Mouse (Mus musculus) MEL (cell line): ENCODE measurements around the gene Tff3. TPM values are rescaled to one million over a fixed set of nuclear protein-coding genes. Genes with fewer than 3 reads are reported as not detected.

Source experiments
- DNase-seq: peaks from one replicate; pipeline ENCODE4 v3.0.0; 2011; ENCODE audit warnings: low read depth, low spot score
- H3K27ac ChIP-seq: 2 replicates; pipeline ENCODE4 v1.5.1; 2012; ENCODE audit warnings: low read depth, mild to moderate bottlenecking, control low read depth, low read length, moderate library complexity; ENCODE audit not compliant: control insufficient read depth
- H3K27me3 ChIP-seq, 2 experiments: fragments of 150-350 bp in 1 of 2; sonication (generic) in 1 of 2; 2 replicates each; pipeline ENCODE4 v1.6.1; 2012; ENCODE audit warnings: low read length in 2 of 2, mild to moderate bottlenecking in 2 of 2, improper control_type of control experiment in 1 of 2, moderate library complexity in 1 of 2; ENCODE audit not compliant: insufficient read depth in 2 of 2, control insufficient read depth in 1 of 2
- H3K36me3 ChIP-seq, 2 experiments: 2 replicates each; pipeline ENCODE4 v1.6.1; 2012 to 2014; ENCODE audit warnings: low read length in 2 of 2, improper control_type of control experiment in 1 of 2, inconsistent platforms in 1 of 2, mild to moderate bottlenecking in 1 of 2; ENCODE audit not compliant: insufficient read depth in 2 of 2, control insufficient read depth in 1 of 2
- H3K4me1 ChIP-seq, 2 experiments: fragments of 150-350 bp in 1 of 2; sonication (generic) in 1 of 2; 2 replicates each; pipeline ENCODE4 v1.6.1; 2012; ENCODE audit warnings: low read length in 2 of 2, improper control_type of control experiment in 1 of 2, mild to moderate bottlenecking in 1 of 2; ENCODE audit not compliant: insufficient read depth in 2 of 2, control insufficient read depth in 1 of 2
- H3K4me3 ChIP-seq, 2 experiments: fragments of 150-350 bp in 1 of 2; sonication (generic) in 1 of 2; 2 replicates each; pipeline ENCODE4 v1.5.1; 2012; ENCODE audit warnings: low read depth in 2 of 2, low read length in 2 of 2, mild to moderate bottlenecking in 2 of 2, moderate library complexity in 2 of 2, control low read depth in 1 of 2, improper control_type of control experiment in 1 of 2; ENCODE audit not compliant: control insufficient read depth in 1 of 2, insufficient read depth in 1 of 2
- H3K79me2 ChIP-seq: 2 replicates; pipeline ENCODE4 v1.6.1; 2012; ENCODE audit warnings: mild to moderate bottlenecking, low read length, moderate library complexity; ENCODE audit not compliant: control insufficient read depth, poor library complexity, insufficient read depth
- H3K9ac ChIP-seq: 2 replicates; pipeline ENCODE4 v1.6.1; 2012; ENCODE audit warnings: low read depth, mild to moderate bottlenecking, control low read depth, low read length, moderate library complexity; ENCODE audit not compliant: control insufficient read depth, poor library complexity, severe bottlenecking
- H3K9me3 ChIP-seq: fragments of 150-350 bp; sonication (generic); replicated peaks from 2 replicates; pipeline ENCODE4 v1.6.1; 2012; ENCODE audit warnings: mild to moderate bottlenecking, low read length, improper control_type of control experiment, moderate library complexity; ENCODE audit not compliant: insufficient read depth
- CTCF ChIP-seq, 3 experiments: IDR thresholded peaks in 2 of 3; conservative IDR thresholded peaks in 1 of 3; 2 replicates each; pipeline ENCODE4 v1.5.1; 2011 to 2012; ENCODE audit warnings: low read length in 3 of 3, low read depth in 2 of 3, mild to moderate bottlenecking in 2 of 3, improper control_type of control experiment in 1 of 3, inconsistent platforms in 1 of 3, mixed read lengths in 1 of 3, moderate library complexity in 1 of 3; ENCODE audit not compliant: control insufficient read depth in 1 of 3, insufficient read depth in 1 of 3, poor library complexity in 1 of 3, severe bottlenecking in 1 of 3
- ETS1 ChIP-seq: IDR thresholded peaks from 2 replicates; pipeline ENCODE4 v1.6.1; 2012; ENCODE audit warnings: low read depth, mild to moderate bottlenecking, inconsistent platforms, low read length, improper control_type of control experiment, moderate library complexity
- GABPA ChIP-seq: IDR thresholded peaks from 2 replicates; pipeline ENCODE4 v1.6.1; 2012; ENCODE audit warnings: low read depth, mild to moderate bottlenecking, inconsistent platforms, low read length, improper control_type of control experiment, moderate library complexity
- GATA1 ChIP-seq: IDR thresholded peaks from 2 replicates; pipeline ENCODE4 v1.6.1; 2011; ENCODE audit warnings: low read depth, low read length, improper control_type of control experiment
- JUND ChIP-seq: IDR thresholded peaks from 2 replicates; pipeline ENCODE4 v1.6.1; 2011; ENCODE audit warnings: low read depth, mild to moderate bottlenecking, improper control_type of control experiment, low read length
- MXI1 ChIP-seq: IDR thresholded peaks from 2 replicates; pipeline ENCODE4 v1.6.1; 2011; ENCODE audit warnings: mild to moderate bottlenecking, low read depth, low read length, improper control_type of control experiment
- MYB ChIP-seq: IDR thresholded peaks from 2 replicates; pipeline ENCODE4 v1.6.1; 2011; ENCODE audit warnings: mild to moderate bottlenecking, low read depth, low read length, improper control_type of control experiment
- NELFE ChIP-seq: IDR thresholded peaks from 2 replicates; pipeline ENCODE4 v1.6.1; 2011; ENCODE audit warnings: low read depth, low read length, improper control_type of control experiment
- POLR2AphosphoS2 ChIP-seq: IDR thresholded peaks from 2 replicates; pipeline ENCODE4 v1.6.1; 2011; ENCODE audit warnings: low read length, improper control_type of control experiment
- POLR2AphosphoS5 ChIP-seq: IDR thresholded peaks from 2 replicates; pipeline ENCODE4 v1.6.1; 2012; ENCODE audit warnings: low read depth, borderline replicate concordance, mild to moderate bottlenecking, inconsistent platforms, low read length, moderate library complexity, mixed read lengths
- RAD21 ChIP-seq: IDR thresholded peaks from 2 replicates; pipeline ENCODE4 v1.6.1; 2011; ENCODE audit warnings: mild to moderate bottlenecking, low read depth, low read length, improper control_type of control experiment
- SIN3A ChIP-seq: IDR thresholded peaks from 2 replicates; pipeline ENCODE4 v1.6.1; 2012; ENCODE audit warnings: low read length, improper control_type of control experiment, inconsistent platforms
- SMC3 ChIP-seq: IDR thresholded peaks from 2 replicates; pipeline ENCODE4 v1.6.1; 2011; ENCODE audit warnings: low read depth, low read length, improper control_type of control experiment
- TBP ChIP-seq: IDR thresholded peaks from 2 replicates; pipeline ENCODE4 v1.8.0; 2011; ENCODE audit warnings: low read depth, low read length, improper control_type of control experiment
- TCF12 ChIP-seq: IDR thresholded peaks from 2 replicates; pipeline ENCODE4 v1.6.1; 2014; ENCODE audit warnings: low read depth, mild to moderate bottlenecking, inconsistent platforms, low read length, improper control_type of control experiment, moderate library complexity
- UBTF ChIP-seq: IDR thresholded peaks from 2 replicates; pipeline ENCODE4 v1.6.1; 2012; ENCODE audit warnings: low read depth, mild to moderate bottlenecking, inconsistent platforms, low read length, improper control_type of control experiment, moderate library complexity, borderline replicate concordance; ENCODE audit not compliant: insufficient read depth
- ZKSCAN1 ChIP-seq: IDR thresholded peaks from 2 replicates; pipeline ENCODE4 v1.6.1; 2012; ENCODE audit warnings: low read depth, mild to moderate bottlenecking, inconsistent platforms, low read length, improper control_type of control experiment, moderate library complexity
- ZMIZ1 ChIP-seq: IDR thresholded peaks from 2 replicates; pipeline ENCODE4 v1.6.1; 2012; ENCODE audit warnings: low read depth, mild to moderate bottlenecking, inconsistent platforms, low read length, improper control_type of control experiment, moderate library complexity
- polyA plus RNA-seq, 2 experiments: library from polyadenylated mRNA; stranded (reverse) in 1 of 2; unstranded in 1 of 2; fragments of >175 nt in 1 of 2; fragments of >200 nt in 1 of 2; gene quantifications; 2 replicates each; pipeline versions ENCODE4 v1.2.1 to v1.2.4; 2012; ENCODE audit warnings: low replicate concordance in 2 of 2, low read depth in 1 of 2; ENCODE audit not compliant: insufficient read length in 2 of 2, insufficient read depth in 1 of 2, missing spikeins in 1 of 2
- total RNA-seq: library from RNA; depleted of rRNA; stranded (reverse); fragments of 300-350 nt; gene quantifications from 2 replicates; pipeline ENCODE4 v1.2.3, GENCODE M21; 2012

Gene Tff3
- total and polyA plus RNA-seq, 3 experiments: not detected

DNA sequence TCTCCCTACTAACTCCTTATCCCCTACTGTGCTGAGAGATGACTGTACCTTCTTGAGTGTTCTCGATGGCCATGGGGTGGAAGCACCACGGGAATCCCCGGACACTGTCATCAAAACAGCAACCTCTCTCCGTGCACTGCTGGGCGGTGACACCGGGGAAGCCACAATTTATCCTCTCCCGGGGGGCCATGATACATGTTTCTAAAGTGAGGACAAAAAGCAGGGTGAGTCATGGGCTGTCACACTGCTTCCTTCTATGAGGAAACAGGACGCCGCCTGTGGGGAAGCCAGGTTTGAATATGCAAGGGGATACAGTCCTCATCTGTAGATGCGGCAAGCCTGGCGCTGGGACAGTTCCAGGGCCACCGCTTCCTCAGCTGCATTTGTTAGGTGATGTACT lies 33.2 kb upstream of the Tff3 start:
- no peaks in the 10 kb centered on the region for H3K4me1 ChIP-seq
- peaks cover 0 to 4% of the 10 kb centered on the region in 2 experiments; a peak in 2 of 4 replicates for H3K27me3 ChIP-seq
- no peaks in the 10 kb centered on the region for H3K79me2 ChIP-seq
- no peaks in the 10 kb centered on the region for H3K36me3 ChIP-seq
- no peaks in the 10 kb centered on the region for H3K9me3 ChIP-seq
- H3K27ac ChIP-seq: no peak overlapping the region
- no peak for DNase-seq
- no peak overlapping the region for H3K4me3 ChIP-seq
- no peak overlapping the region for H3K9ac ChIP-seq
- no peak for TF ChIP-seq GABPA

DNA sequence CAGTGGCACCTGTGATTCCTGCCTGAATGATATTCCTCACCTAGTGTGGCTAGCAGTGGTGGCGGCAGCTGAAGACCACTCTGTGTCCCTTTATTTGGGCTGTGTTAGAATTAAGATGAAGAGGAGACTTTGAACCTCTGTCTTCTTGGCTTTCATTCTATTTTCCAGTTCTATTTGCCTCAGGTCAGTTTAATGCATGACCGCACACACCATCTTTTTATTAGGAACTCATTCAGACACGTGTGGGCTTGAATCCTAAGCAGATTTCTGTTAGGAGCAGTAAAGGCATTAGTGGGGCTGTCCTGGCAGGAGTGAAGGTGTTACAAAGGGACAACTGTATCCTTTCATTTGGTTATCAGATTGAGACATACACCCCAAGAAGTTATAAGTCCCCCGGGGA lies 30.8 kb upstream of the Tff3 start:
- no peaks in the 10 kb centered on the region for H3K4me1 ChIP-seq
- H3K9me3 ChIP-seq: no peaks in the 10 kb centered on the region
- no peak for TF ChIP-seq CTCF (IDR thresholded peaks at IDR 0.05 in 2 of 3, conservative IDR thresholded peaks at IDR 0.05 in 1 of 3; ENCODE audit: control insufficient read depth in 1 of 3, insufficient read depth in 1 of 3, low read depth in 2 of 3, low read length in 3 of 3, poor library complexity in 1 of 3, severe bottlenecking in 1 of 3)
- no peak for TF ChIP-seq GATA1

DNA sequence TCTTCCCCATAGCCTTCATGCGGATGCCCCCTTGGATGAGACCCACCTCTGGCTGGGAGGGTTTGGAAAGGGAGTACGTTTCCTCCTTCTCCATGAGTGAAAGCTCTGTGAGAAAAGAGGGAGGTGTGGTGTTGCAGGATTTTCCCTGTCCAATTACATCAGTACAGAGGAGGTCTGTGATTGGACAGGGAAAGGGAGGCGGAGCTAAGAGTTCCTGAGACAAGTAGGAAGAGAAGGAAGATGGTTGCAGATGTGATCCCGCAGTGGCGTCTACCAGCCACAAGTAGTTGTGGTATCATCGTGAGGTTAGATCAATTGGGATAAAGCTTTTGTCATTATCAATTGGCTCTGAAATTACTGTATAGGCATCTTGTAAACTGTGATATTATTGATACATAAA lies 28.5 kb upstream of the Tff3 start:
- Histone ChIP-seq H3K27ac (no peak overlapping the region), H3K9me3 (no peaks in the 10 kb centered on the region)
- TF ChIP-seq POLR2AphosphoS5 (no peak), MXI1 (no peak), UBTF (no peak), RAD21 (no peak), ETS1 (no peak), NELFE (no peak), TCF12 (no peak), ZMIZ1 (no peak), MYB (no peak), CTCF (IDR thresholded peaks at IDR 0.05 in 2 of 3, conservative IDR thresholded peaks at IDR 0.05 in 1 of 3; ENCODE audit: control insufficient read depth in 1 of 3, insufficient read depth in 1 of 3, low read depth in 2 of 3, low read length in 3 of 3, poor library complexity in 1 of 3, severe bottlenecking in 1 of 3) (no peak), SMC3 (no peak), JUND (no peak), TBP (no peak), ZKSCAN1 (no peak), SIN3A (no peak), POLR2AphosphoS2 (no peak)

More for the DNA sequence above, 30.8 kb upstream of the Tff3 start:
- no peak overlapping the region for H3K27ac ChIP-seq
- no peaks in the 10 kb centered on the region; a peak in 1 of 4 replicates for H3K27me3 ChIP-seq
- no peak overlapping the region for H3K9ac ChIP-seq
- H3K36me3 ChIP-seq: no peaks in the 10 kb centered on the region
- no peaks in the 10 kb centered on the region for H3K79me2 ChIP-seq
- no peak for DNase-seq
- H3K4me3 ChIP-seq: no peak overlapping the region

More for the DNA sequence above, 28.5 kb upstream of the Tff3 start:
- Histone ChIP-seq H3K27me3 (peaks cover 2 to 3% of the 10 kb centered on the region in 2 experiments; a peak in 3 of 4 replicates), H3K36me3 (no peaks in the 10 kb centered on the region), H3K9ac (no peak overlapping the region), H3K79me2 (no peaks in the 10 kb centered on the region), H3K4me1 (peaks cover 0 to 3% of the 10 kb centered on the region in 2 experiments; a peak in 1 of 4 replicates), H3K4me3 (no peak overlapping the region)
- no peak for DNase-seq
